Mouse (Mus musculus) stomach, embryonic 14.5 days (tissue): ENCODE data around the gene Ppargc1a. TPM values are rescaled to one million over a fixed set of nuclear protein-coding genes. Genes with fewer than 3 reads are reported as not detected.

Source experiments
- ATAC-seq: fragments of 200-750 bp; cut with Nextera tagmentation; 2 replicates; pipeline ENCODE4 v1.8.0; 2017; ENCODE audit warnings: low read depth, moderate TSS enrichment; ENCODE audit not compliant: insufficient number of reproducible peaks, insufficient read depth, low FRiP score
- H3K27ac ChIP-seq: fragments of 300-500 bp; sonication (generic); 2 replicates; pipeline ENCODE4 v1.5.1; 2014; ENCODE audit warnings: mild to moderate bottlenecking, low read length, moderate library complexity, mixed read lengths
- H3K27me3 ChIP-seq: fragments of 300-500 bp; sonication (generic); 2 replicates; pipeline ENCODE4 v1.6.1; 2014; ENCODE audit warnings: low read length, control low read depth, mixed read lengths; ENCODE audit not compliant: control insufficient read depth, insufficient read depth
- H3K36me3 ChIP-seq: fragments of 300-500 bp; sonication (generic); 2 replicates; pipeline ENCODE4 v1.6.1; 2014; ENCODE audit warnings: mild to moderate bottlenecking, control low read depth, low read length, moderate library complexity, mixed read lengths; ENCODE audit not compliant: control insufficient read depth, insufficient read depth
- H3K4me1 ChIP-seq: fragments of 300-500 bp; sonication (generic); 2 replicates; pipeline ENCODE4 v1.6.1; 2014; ENCODE audit warnings: low read length, control low read depth, mixed read lengths; ENCODE audit not compliant: control insufficient read depth, insufficient read depth
- H3K4me2 ChIP-seq: fragments of 300-500 bp; sonication (generic); replicated peaks from 2 replicates; pipeline ENCODE4 v1.6.1; 2014; ENCODE audit warnings: low read depth, low read length, control low read depth
- H3K4me3 ChIP-seq: fragments of 300-500 bp; sonication (generic); 2 replicates; pipeline ENCODE4 v1.5.1; 2014; ENCODE audit warnings: low read depth, low read length, control low read depth
- H3K9ac ChIP-seq: fragments of 300-500 bp; sonication (generic); replicated peaks from 2 replicates; pipeline ENCODE4 v1.6.1; 2014; ENCODE audit warnings: low read depth, mild to moderate bottlenecking, control low read depth, low read length, moderate library complexity, mixed read lengths
- H3K9me3 ChIP-seq: fragments of 300-500 bp; sonication (generic); 2 replicates; pipeline ENCODE4 v1.6.1; 2016; ENCODE audit warnings: low read depth, low read length, control low read depth; ENCODE audit not compliant: control insufficient read depth
- WGBS: fragments of 180-500 bp; shearing (Covaris S2); extraction: QIAGEN DNeasy Blood & Tissue Kit; methylation state at CpG from one replicate; pipeline ENCODE4 v1.1.7; 2014; 5-methylcytosine and 5-hydroxymethylcytosine counted together
- polyA plus RNA-seq: library from polyadenylated mRNA; unstranded; fragments of >200 nt; fragmentation: Nextera tagmentation; extraction: Ambion mirVana; gene quantifications from 2 replicates; pipeline ENCODE4 v1.2.1, GENCODE M21; 2014

Gene Ppargc1a
- polyA plus RNA-seq, 1 experiment from 2014 or later: 6.1 TPM

DNA sequence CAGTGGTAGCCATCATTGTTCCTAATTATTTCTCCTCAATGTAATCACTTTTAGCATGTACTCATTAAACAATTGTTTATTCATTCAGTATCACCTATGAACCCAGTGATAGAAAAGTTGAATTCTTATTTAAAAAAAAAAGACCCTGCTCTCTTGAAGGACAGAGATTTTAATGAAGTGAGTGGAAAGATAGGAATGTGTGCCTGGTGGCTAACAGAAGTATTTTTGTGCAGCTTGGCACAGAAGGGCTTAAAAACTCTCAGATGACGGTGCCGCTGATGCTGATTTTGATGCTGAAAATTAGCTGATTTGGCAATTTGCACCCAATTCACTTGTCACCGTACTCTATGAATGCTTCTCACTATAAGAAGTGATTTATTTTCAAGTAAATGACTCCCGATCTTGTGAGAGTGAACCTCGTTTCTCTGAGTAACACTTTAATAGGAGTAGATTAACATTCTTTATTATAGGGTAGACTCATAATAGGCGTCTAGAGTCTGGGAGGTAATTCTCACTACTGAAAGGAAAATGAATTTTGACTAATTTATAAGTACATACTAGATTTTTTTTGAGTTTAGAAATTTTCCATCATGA lies 20.0 kb downstream of the Ppargc1a start:
- H3K9ac ChIP-seq: no peak overlapping the region
- WGBS: 77% methylated on average over 6 of the region's 6 CpGs

DNA sequence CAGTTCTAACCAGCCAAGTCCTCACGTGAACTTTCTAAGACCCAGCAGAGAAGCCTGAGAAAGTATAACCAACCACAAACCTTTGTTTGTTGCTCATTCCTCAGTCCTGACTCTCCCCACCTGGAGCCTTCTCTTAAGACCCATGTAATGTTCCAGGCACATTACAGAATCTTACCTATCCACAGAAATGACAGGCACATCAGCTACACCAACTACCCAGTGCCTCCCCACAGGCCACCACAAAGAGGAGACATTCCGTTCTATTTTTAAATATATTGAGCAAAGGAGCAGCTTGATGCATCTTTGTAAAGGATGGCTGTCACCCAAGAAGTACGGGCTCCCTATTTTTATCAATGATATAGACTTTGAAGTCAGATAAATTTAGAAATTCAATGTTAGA lies 20.7 kb downstream of the Ppargc1a start:
- no peaks in the 10 kb centered on the region for H3K27me3 ChIP-seq
- H3K4me2 ChIP-seq: no peak overlapping the region
- H3K4me3 ChIP-seq: no peak overlapping the region
- no peak overlapping the region for H3K9ac ChIP-seq
- no peaks in the 10 kb centered on the region for H3K36me3 ChIP-seq
- no peak for ATAC-seq
- H3K4me1 ChIP-seq: no peaks in the 10 kb centered on the region
- H3K9me3 ChIP-seq: no peaks in the 10 kb centered on the region
- WGBS: 72% methylated on average over 3 of the region's 3 CpGs
- H3K27ac ChIP-seq: no peak overlapping the region

More for the DNA sequence above, 20.0 kb downstream of the Ppargc1a start:
- H3K27me3 ChIP-seq: no peaks in the 10 kb centered on the region
- no peak overlapping the region for H3K4me3 ChIP-seq
- H3K4me2 ChIP-seq: no peak overlapping the region
- H3K9me3 ChIP-seq: no peaks in the 10 kb centered on the region
- H3K27ac ChIP-seq: no peak overlapping the region
- H3K4me1 ChIP-seq: no peaks in the 10 kb centered on the region
- ATAC-seq: no peak
- no peaks in the 10 kb centered on the region for H3K36me3 ChIP-seq

DNA sequence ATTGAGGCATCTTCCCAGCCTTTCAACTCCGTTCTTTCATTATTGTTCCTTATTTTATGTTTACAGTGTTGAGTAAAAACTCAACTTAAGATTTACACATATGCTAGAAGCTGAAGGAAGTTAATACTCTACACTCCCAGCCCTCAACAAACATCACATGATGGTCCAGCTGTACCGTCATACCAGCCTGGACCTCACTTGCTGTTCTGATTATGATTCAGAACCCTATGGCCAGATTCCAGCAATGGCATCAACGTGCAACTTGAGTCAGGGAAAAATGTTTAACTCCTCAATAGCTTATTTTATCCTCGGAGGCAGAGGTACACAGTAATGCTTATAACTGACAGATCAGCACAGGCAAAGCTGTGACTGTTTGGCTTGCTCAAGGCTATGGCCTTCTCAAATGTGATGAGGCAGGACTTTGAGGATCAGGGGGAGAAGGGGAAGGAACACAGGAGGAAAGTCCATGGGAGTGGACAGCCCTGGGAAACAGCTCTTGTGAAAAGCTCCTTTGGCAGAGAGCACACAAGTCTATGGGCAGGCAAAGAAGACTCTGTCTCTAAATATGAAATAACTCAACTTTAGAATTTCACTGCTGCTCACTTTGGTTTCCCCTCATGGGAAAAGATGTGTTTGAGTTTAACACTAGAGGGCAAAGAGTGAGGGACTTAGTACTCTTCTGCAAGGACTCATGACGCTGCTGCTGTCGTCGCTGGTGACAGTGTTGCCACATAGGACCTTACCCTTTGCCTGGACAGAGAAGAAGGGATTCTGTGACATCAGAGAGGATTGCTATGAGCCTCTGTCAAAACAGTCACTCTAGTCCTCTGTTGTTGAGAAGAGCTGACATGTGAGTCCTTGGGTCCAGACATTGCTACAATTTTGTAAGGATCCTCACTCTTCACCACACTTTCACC lies 22.1 kb downstream of the Ppargc1a start:
- H3K27ac ChIP-seq: no peak overlapping the region
- no peaks in the 10 kb centered on the region for H3K27me3 ChIP-seq
- no peaks in the 10 kb centered on the region for H3K36me3 ChIP-seq
- H3K4me1 ChIP-seq: no peaks in the 10 kb centered on the region
- H3K4me3 ChIP-seq: no peak overlapping the region
- no peak overlapping the region for H3K4me2 ChIP-seq
- no peaks in the 10 kb centered on the region for H3K9me3 ChIP-seq
- H3K9ac ChIP-seq: no peak overlapping the region
- WGBS: 60% methylated on average over 7 of the region's 7 CpGs
- no peak for ATAC-seq

DNA sequence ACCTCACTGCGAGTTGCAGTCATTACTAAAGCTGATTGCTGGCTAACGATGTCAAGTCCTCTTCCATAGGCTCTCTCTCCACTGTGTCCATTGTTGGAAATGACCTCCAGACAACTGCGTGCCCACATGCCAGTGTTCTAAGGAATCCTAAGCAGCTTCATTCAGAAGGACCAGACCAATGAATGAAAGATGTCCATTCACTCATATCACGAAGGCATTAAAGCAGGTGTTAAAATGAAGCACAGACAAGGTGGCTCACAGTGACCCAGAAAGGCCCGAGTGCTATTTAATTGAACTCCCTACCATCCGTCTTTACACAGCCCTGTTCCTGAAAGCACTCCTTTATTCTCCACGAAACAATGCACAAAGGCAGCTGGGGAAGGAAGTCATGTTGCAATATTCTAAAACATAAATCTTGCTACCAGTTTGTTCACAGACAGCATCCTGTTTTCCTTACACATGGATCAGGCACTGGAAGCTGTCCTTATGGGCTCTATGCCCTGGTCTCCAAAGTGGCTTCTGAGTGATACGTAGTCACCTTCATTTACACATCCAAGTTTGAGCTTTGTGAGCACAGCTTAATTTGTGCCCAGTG lies 23.3 kb downstream of the Ppargc1a start:
- H3K9me3 ChIP-seq: no peaks in the 10 kb centered on the region
- H3K27ac ChIP-seq: no peak overlapping the region
- no peaks in the 10 kb centered on the region for H3K27me3 ChIP-seq
- no peaks in the 10 kb centered on the region for H3K4me1 ChIP-seq
- H3K36me3 ChIP-seq: no peaks in the 10 kb centered on the region
- no peak overlapping the region for H3K9ac ChIP-seq
- ATAC-seq: no peak
- no peak overlapping the region for H3K4me2 ChIP-seq
- WGBS: 65% methylated on average over 8 of the region's 8 CpGs
- no peak overlapping the region for H3K4me3 ChIP-seq

DNA sequence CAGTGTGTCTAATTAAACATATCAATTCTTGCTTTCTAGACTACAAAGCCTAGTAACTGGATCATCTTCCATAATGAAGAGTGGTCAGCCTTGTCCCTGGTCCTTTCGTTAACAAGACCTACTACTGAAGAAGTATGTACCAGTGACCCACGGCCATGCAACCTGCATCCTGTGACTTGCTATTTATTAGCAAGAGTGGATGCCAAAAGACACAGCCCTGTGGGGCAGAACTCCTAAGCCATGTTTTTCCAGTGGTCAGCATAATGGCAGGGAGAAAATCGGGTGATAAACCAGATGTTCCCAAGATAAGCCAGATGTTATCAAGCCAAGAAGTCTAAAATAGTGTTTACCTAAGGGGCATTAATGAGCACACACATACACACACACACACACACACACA lies 26.0 kb downstream of the Ppargc1a start:
- Histone ChIP-seq H3K27ac (no peak overlapping the region), H3K4me3 (no peak overlapping the region), H3K9ac (no peak overlapping the region), H3K36me3 (no peaks in the 10 kb centered on the region), H3K9me3 (no peaks in the 10 kb centered on the region), H3K4me2 (no peak overlapping the region), H3K4me1 (no peaks in the 10 kb centered on the region), H3K27me3 (no peaks in the 10 kb centered on the region)
- no peak for ATAC-seq
- WGBS: 75% methylated on average over 3 of the region's 3 CpGs

DNA sequence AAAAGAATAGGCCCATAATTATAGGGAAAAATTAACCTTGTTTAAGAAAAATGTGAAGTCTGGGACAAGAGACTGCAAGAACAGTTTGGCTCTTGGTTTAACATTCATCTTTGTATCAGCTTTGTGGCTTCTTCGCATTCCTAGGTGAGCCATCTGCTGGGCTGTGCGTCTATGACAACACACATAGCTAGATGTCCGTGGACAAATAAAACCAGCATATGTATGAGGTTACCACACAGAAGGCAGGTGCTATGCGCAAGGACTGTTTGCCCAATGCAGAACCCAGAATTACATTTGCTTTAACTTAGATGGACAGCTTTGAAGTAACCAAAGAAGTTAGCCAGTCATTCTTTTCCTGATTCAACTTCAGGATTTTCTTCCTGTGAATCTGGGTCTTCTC lies 26.7 kb downstream of the Ppargc1a start:
- H3K4me3 ChIP-seq: no peak overlapping the region
- 79% methylated on average over 4 of the region's 4 CpGs for WGBS
- no peak for ATAC-seq
- H3K27ac ChIP-seq: no peak overlapping the region
- no peak overlapping the region for H3K4me2 ChIP-seq
- H3K9ac ChIP-seq: no peak overlapping the region
- H3K9me3 ChIP-seq: no peaks in the 10 kb centered on the region
- no peaks in the 10 kb centered on the region for H3K4me1 ChIP-seq
- no peaks in the 10 kb centered on the region for H3K36me3 ChIP-seq
- H3K27me3 ChIP-seq: no peaks in the 10 kb centered on the region

DNA sequence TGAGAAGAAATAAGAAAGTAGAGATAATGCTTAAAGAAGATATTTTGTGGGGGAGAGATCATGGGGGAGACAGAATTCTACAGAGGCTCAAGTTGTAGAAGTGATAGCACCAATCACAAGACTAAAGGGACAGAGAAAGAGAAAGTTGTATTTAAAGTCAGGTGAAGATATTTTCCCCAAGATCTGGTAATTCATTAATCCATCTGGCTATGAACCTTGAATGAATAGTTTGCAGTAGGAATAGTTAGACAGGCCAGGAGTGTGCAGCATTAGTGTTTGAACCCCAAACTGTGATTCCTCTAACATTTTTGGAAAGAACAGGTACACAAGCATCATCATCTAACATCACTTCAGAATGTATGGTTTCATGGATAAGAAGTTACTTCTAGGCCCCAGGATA lies 28.0 kb downstream of the Ppargc1a start:
- Histone ChIP-seq H3K36me3 (no peaks in the 10 kb centered on the region), H3K9me3 (no peaks in the 10 kb centered on the region), H3K4me1 (no peaks in the 10 kb centered on the region), H3K27me3 (no peaks in the 10 kb centered on the region), H3K9ac (no peak overlapping the region), H3K4me2 (no peak overlapping the region), H3K4me3 (no peak overlapping the region), H3K27ac (no peak overlapping the region)
- ATAC-seq: no peak

DNA sequence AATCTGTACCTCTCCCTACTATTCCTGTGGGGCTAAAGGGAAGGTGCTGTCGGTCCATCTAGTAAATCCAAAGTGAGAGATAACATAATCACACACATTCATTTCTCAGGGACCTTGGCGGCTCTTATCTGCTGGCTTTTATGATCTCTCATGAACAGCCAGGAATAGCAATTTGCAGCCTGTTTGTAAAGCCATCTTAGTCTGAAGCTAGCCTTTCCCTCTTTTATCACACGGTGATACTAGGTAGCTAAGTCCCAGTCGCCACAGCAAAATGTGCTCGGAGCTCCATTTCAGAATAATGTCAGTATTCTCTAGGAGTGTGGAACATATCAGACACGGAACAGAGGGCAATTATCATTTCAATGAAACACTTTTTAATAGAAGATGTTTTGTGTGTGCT lies 29.2 kb downstream of the Ppargc1a start:
- WGBS: 62% methylated on average over 6 of the region's 6 CpGs

More for the DNA sequence above, 29.2 kb downstream of the Ppargc1a start:
- no peak overlapping the region for H3K4me2 ChIP-seq
- H3K9ac ChIP-seq: no peak overlapping the region
- no peak for ATAC-seq
- H3K27me3 ChIP-seq: no peaks in the 10 kb centered on the region
- H3K36me3 ChIP-seq: no peaks in the 10 kb centered on the region
- no peaks in the 10 kb centered on the region for H3K9me3 ChIP-seq
- H3K4me3 ChIP-seq: no peak overlapping the region
- H3K4me1 ChIP-seq: no peaks in the 10 kb centered on the region
- H3K27ac ChIP-seq: no peak overlapping the region
